Mouse (Mus musculus) WW6 (cell line): ENCODE measurements at regions not wholly inside any gene's neighbourhood (a gene's known extent, or its start where the extent isn't known, plus 50 kb on each side); places are given as distances from the start of the nearest gene placed in this dataset.

Source experiments
- DNase-seq: peaks from one replicate; pipeline ENCODE4 v3.0.0-alpha.2; 2013; ENCODE audit warnings: low read depth, low spot score

GRCm38 (mm10) chr10:16714526-16714925, 1008.5 kb upstream of the Cited2 start:
- no peak for DNase-seq

- no peak for DNase-seq
Measured at GRCm38 (mm10) chr10:16742246-16742645, 980.8 kb upstream of the Cited2 start.

GRCm38 (mm10) chr10:16751546-16751945, 971.5 kb upstream of the Cited2 start:
- no peak for DNase-seq

- no peak for DNase-seq
Measured at GRCm38 (mm10) chr10:16789641-16790243, 933.3 kb upstream of the Cited2 start.

GRCm38 (mm10) chr10:16803978-16804377, 919.0 kb upstream of the Cited2 start:
- no peak for DNase-seq

- DNase-seq = no peak
Measured at GRCm38 (mm10) chr10:16810716-16811115, 912.3 kb upstream of the Cited2 start.

GRCm38 (mm10) chr10:16814013-16814412, 909.0 kb upstream of the Cited2 start:
- DNase-seq = no peak

GRCm38 (mm10) chr10:16861534-16861933, 861.5 kb upstream of the Cited2 start:
- DNase-seq = no peak

GRCm38 (mm10) chr10:16866914-16867313, 856.1 kb upstream of the Cited2 start:
- DNase-seq = no peak

GRCm38 (mm10) chr10:16874131-16874530, 848.9 kb upstream of the Cited2 start:
- no peak for DNase-seq

GRCm38 (mm10) chr10:16878197-16878596, 844.8 kb upstream of the Cited2 start:
- no peak for DNase-seq

GRCm38 (mm10) chr10:16893316-16893715, 829.7 kb upstream of the Cited2 start:
- DNase-seq = no peak

- DNase-seq = no peak
Measured at GRCm38 (mm10) chr10:16895332-16895731, 827.7 kb upstream of the Cited2 start.

GRCm38 (mm10) chr10:16922888-16923287, 800.1 kb upstream of the Cited2 start:
- no peak for DNase-seq

- no peak for DNase-seq
Measured at GRCm38 (mm10) chr10:16923851-16924250, 799.2 kb upstream of the Cited2 start.

GRCm38 (mm10) chr10:16937705-16938104, 785.3 kb upstream of the Cited2 start:
- no peak for DNase-seq

GRCm38 (mm10) chr10:16951636-16952035, 771.4 kb upstream of the Cited2 start:
- no peak for DNase-seq

GRCm38 (mm10) chr10:16960971-16961370, 762.0 kb upstream of the Cited2 start:
- no peak for DNase-seq

- no peak for DNase-seq
Measured at GRCm38 (mm10) chr10:16962463-16962862, 760.6 kb upstream of the Cited2 start.

GRCm38 (mm10) chr10:16978770-16979169, 744.2 kb upstream of the Cited2 start:
- DNase-seq = no peak

- DNase-seq = no peak
Measured at GRCm38 (mm10) chr10:16990227-16990626, 732.8 kb upstream of the Cited2 start.

- DNase-seq = no peak
Measured at GRCm38 (mm10) chr10:16993789-16994188, 729.2 kb upstream of the Cited2 start.

- no peak for DNase-seq
Measured at GRCm38 (mm10) chr10:16994526-16994925, 728.5 kb upstream of the Cited2 start.

- DNase-seq = no peak
Measured at GRCm38 (mm10) chr10:16995010-16995409, 728.0 kb upstream of the Cited2 start.
